Mouse (Mus musculus): Measurements from ENCODE around the gene Vat1l.

Vat1l gene

DNA sequence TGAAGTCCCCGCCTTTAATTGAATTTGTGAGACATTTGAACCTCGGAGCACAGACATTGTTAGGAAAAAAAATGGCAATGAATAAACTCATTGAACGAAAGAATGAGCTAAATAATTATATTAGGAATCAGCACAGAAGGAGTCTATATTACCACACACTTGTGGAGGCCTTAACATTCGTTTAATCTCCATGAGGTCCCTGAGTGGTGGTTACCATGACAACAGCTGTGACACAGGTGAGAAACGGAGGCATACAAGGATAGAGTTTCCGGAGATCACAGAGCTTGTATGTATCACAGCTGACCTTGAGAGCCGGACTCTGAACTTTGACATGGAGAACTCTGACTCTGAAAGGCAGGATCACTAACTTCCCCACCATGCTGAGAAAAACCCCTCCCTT lies 94.7 kb downstream of the Vat1l start:
- no peak for DNase-seq

DNA sequence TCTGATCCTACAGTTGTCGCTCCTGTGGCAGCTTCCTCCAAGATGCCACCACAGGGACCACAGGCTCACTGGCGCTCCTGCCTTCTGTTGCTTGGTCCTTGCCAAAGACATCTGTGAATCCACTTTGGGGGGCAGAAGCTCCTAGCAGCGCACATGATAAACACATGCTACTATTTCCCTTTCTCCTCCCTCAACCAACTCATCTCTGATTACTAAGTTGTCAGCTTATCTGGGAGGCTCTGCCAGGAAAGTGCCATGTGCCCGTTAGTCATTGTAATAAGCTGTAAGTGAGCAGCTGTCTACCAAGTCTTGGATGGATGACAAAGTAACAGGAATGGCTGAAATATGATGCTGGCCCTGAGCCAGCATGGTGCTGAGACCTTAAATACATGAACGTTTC lies 100.9 kb downstream of the Vat1l start:
- DNase-seq = peak; percentile 38

- DNase-seq = no peak
These were observed 109.4 kb downstream of the Vat1l start for GRCm38 (mm10) chr8:114314669-114315325.

DNA sequence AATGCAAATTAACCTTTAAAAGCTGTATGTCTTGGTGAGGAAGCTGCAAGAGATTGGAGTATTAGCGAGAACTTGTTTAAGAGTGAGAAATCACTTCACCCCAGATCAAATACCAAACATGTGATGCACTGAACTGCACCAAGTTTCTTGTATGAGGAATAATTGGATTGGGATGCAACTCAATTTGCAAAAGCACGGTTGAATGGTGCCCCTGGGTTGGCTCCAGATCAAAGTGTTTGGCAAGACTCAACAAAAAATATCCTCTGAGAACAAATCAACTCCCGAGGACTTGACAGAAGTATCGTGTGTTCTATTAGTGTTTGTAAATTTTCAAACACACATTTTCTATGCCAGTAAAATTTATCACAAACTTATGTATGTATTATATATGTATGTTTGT lies 112.7 kb downstream of the Vat1l start:
- DNase-seq = no peak

- no peak for DNase-seq
These were observed 116.7 kb downstream of the Vat1l start for GRCm38 (mm10) chr8:114322096-114322495.

DNA sequence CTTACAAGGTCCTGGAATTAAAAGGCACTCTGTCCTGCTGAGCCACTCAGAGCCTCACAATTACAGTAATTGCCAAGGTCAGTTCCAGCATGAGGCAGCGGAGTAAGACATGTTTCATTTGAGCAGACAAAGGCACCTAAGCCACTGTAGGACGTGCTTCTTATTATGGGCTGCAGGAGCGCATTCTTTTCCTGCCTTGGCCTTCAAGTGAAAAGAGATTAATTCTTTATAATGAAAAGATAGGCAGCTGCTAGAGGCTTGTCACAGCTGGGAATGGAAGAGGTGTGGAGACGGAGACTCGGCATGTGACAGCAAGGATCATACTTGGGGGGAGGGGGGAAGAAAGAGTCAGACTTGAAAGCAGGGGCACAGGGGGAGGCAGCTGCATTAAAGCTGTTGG lies 126.5 kb downstream of the Vat1l start:
- no peak for DNase-seq

DNA sequence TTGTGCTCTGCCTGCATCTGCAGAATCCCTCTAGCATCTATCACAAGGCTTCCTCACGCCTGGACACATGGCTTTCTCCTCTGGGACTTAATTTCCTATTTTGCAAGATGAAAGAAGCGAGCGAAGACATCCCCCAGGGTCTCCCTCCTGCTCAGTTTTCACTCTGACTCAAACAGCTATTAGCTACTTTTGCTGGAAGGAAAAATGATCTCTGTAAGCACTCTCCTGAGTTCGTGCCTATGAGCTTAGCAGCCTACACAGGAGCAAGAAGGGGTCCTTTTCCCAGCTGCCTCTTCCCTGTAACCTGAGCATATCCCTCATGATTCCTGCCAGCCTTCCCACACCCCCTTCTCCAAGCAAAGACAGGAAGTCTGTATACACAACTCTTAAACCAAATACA lies 127.5 kb downstream of the Vat1l start:
- no peak for DNase-seq

- DNase-seq = no peak
These were observed 130.3 kb downstream of the Vat1l start for GRCm38 (mm10) chr8:114335721-114336120.

- DNase-seq = no peak
These were observed 136.9 kb downstream of the Vat1l start for GRCm38 (mm10) chr8:114342276-114342675.

DNA sequence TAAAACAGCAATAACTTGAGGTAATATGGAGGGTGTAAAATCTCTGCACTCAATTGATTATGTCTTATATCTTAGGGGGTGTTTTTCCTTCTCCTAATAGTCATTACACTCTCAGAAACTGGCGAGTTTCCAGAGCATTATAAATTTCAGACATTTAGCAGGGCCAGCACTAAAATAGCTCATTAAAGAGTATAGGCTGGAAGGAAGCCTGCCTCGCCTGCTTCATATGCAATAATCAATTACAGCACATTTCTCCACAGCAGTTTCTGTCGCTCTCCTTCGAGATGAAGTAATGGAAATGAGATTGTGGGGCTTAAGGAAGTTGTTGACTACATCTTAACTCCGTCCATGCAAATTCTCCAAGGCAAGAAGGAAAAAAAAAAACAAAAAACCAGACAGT lies 139.4 kb downstream of the Vat1l start:
- no peak for DNase-seq

DNA sequence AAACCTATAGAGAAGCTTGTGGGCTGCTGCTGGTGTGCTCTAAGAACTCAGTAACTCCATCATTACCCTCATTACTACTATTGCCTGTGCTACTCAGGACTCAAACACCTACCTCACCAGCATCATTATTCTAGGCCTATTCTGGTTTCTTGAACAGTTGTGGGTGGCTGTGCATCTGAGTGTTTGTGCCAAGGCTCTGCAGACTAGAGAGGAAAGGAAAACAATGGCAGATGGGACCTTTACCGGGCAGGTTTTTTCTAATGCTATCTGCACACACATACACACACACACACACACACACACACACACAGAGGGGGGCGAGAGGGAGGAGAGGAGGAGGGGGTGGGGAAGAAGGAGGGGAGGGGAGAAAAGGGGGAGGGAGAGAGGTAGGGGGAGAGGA lies 140.6 kb downstream of the Vat1l start:
- peak; percentile 51 for DNase-seq

- peak; percentile 11 for DNase-seq
These were observed 146.4 kb downstream of the Vat1l start for GRCm38 (mm10) chr8:114351643-114352427.

GRCm38 (mm10) chr8:114360506-114360905 lies 155.1 kb downstream of the Vat1l start:
- no peak for DNase-seq

DNA sequence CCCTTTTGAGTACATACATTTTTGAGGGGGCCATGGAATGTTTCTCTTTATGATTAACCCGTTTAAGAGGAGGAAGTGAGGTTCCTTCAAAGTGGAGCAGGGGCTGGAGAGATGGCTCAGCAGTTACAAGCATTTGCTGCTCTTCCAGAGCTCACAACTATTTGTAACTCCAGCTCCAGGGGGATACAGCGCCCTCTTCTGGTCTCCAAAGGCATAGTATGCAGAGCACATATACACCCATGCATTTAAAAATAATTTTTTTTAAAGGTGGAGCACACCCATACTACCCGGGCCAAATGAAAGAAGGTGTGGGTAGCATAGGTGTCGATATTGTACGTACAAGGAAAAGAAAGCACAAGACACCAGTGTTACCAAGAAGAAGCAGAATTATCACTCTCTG lies 157.8 kb downstream of the Vat1l start:
- no peak for DNase-seq

DNA sequence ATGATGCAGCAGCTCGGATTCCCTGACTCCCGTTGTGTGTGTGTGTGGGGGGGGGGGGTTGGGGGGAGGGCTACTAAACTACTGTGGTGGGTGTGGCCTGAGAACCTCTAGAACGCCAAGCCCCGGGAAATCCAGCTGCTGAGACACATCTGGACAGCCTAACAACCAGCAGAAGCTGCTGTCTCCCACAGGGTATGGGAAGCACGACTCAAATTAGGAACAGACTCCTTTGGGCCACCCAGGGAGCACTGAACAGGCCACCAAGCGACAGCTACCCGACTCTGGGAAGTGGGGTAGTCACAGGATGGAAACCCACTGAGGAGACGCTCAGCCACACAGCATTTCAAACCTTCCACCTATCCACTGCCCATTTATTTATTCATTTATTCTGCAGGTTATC lies 158.2 kb downstream of the Vat1l start:
- DNase-seq = no peak

- peak; percentile 75 for DNase-seq
These were observed 163.9 kb downstream of the Vat1l start for GRCm38 (mm10) chr8:114369038-114369976.

DNA sequence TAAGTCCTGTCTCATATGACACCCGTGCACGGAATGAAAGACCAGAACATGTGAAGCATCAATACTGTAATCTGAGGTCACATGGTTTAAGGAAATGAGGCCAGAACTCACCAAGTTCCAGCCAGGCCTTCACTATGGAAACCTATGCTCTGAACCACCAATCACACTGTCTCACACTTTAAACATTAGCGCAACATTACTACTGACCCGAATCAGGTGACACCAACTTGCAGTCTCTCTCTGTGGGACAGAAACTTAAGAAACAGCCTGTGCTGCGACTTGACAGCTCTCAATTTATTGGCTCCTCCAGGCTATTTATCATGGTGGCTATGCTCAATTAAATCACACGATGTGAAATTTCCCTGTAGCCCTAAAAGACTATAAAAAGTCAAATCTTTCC lies 169.0 kb downstream of the Vat1l start:
- no peak for DNase-seq

DNA sequence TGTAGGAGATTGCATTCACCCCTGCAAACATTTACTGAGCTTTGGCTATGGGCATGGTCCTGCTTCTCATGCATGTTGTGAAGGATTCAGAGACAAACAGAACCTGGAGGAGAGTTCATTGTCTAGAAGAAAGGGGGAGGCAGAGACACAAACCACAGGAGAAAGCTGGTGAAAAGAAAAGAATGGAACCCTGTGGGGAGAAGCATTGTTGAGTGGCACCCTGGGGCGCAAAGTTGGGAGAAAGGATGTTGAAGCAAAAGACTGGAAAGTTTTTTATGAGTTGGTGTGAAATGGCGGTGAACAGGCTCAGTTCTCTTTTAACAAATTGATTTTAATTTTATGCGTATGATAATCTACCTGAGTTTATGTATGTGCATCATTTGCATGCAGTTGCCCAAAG lies 178.8 kb downstream of the Vat1l start:
- no peak for DNase-seq

- no peak for DNase-seq
These were observed 182.1 kb downstream of the Vat1l start for GRCm38 (mm10) chr8:114387494-114387893.

DNA sequence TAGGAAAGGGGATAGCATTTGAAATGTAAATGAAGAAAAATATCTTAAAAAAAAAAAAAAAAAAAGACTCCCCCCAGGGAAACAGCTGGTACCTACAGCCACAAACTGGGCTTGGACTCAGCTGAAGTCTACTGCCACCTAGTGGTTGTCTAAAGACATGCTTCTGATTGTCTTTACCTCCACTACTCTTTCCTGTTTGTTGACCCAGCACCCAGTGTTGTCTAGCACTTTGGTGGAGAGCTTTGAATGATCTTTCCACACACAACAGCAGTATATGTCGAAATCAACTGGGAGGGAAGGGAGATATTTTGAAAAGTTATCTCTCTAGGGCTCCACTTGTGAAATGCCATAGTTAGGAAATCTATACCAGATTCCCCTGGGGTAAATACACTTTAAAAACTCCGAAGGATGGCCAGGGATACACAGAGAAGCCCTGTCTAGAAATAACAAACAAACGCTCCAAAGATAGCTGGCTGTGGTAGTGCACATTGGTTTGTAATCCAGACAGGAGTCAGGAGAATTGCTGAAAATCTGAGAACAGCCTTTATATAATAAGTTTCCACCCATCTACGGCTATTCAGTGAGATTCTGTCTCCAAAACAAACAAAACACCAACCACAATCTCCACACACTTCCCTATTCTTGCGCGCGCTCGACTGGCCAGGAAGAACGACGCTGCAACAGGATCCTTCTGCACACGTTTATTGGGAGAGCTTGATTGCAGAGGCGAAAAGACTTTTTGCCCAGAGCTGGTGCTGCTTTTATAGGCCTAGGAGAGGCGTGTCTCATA lies 185.2 kb downstream of the Vat1l start:
- no peak for DNase-seq

DNA sequence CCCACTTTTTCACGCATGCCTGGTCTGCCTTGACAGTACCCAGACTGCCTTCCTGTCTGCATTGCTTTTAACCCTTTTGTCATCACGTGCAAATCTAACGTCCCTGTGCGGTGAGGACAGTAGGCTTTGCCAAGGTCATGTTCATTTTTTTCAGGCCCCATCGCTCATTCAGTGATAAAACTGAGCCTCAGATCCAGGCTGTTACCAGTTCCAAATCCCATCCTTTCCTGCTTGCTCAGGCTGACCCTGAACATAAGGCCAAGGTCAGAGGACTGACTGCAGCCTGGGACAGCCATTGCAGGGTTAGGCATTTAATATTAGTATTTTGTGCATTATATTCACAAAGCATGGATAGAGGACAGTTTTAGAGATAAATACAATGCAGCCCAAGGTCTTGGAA lies 192.9 kb downstream of the Vat1l start:
- no peak for DNase-seq

DNA sequence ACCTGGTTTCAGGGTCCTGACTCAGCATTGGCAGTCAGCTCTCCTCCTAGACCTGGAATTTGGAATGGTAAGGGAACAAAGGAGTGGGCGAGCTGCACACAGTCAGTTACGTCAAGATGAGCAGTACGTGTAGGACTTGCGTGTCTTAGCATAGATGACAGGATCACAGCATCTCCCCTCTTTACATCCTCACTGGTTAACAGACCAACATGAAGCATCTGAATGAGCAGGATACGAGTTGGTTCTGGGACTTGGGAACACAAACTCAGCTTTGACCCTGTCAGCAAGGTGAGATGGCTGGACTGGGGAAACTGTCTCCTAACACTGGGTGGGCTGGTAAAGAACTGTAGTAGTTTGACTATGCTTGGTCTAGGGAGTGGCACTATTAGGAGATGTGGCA lies 193.9 kb downstream of the Vat1l start:
- no peak for DNase-seq

DNA sequence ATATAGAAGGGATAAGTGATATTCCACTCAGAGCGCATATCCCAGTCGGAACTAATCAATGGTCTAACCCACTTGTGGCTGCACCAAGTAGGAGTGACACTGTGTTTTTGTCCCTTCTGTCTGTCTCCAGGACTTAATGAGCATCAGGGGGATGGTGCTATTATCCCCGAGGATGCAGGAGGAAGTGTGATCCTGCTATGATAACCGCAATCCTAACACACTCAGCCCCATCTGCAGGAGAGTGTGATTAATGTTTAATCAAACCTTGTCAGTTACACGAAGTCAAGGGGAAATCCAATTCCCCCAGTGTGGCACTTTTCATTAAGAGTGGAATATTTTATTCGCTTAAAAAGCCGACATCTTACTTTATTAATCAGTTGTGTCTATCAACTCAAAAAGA lies 196.3 kb downstream of the Vat1l start:
- DNase-seq = no peak

All from layer of hippocampus, adult 9-11 months (tissue).